ENCODE assay signal across 8 mouse cellular contexts in the genomic region with DNA sequence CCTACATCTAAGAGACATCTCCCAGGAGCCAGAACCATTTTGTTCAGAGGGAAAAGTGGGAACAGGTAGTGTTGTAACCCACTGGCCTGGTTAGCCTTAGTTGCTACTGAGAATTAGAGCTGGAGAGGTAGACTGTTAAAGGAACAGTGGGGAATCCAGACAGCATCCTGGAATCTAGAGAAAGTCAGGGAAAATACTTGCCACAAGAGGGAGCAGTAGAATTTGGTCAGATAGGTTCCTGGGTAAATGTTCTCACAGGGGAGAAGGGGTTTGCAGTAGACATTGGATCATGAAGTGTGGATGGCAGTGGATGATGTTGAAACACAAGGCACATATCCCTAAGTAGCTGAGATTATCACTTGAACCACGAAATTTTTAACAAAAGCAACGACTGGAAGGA.
DNase-seq lines count a peak whose midpoint lies in the region; ATAC-seq and TF ChIP-seq lines count a peak whose summit lies in the region.

No protein-coding gene starts in this region.

- no peak overlapping the region for H3K9ac ChIP-seq in heart, adult 2 months (ENCODE audit: low read depth, low read length)
- no peak overlapping the region for H3K9ac ChIP-seq in liver, embryonic 14.5 days (replicated peaks)
- no peak overlapping the region for H3K9ac ChIP-seq in embryonic facial prominence, embryonic 14.5 days (ENCODE audit: low read depth, low read length)
- no peak overlapping the region for H3K9ac ChIP-seq in neural tube, embryonic 14.5 days (replicated peaks; ENCODE audit: low read depth, low read length)

- H3K79me2 ChIP-seq in heart, adult 2 months (replicated peaks; ENCODE audit: control insufficient read depth, insufficient read depth, low read length) = 0 out of 2 replicates have a peak, but pooled peaks cover 1% of the 10 kb centered on the region

- 23% methylated on average over 2 of the region's 2 CpGs for WGBS in heart, adult 2 months
- WGBS in heart, embryonic 10.5 days = 43% methylated on average over 2 of the region's 2 CpGs
- WGBS in liver, embryonic 14.5 days (ENCODE audit: insufficient replicate concordance) = 38% methylated on average over 2 of the region's 2 CpGs
- 40% methylated on average over 2 of the region's 2 CpGs for WGBS in embryonic facial prominence, embryonic 14.5 days
- whole genome bisulfite sequencing in neural tube, embryonic 14.5 days = 53% methylated on average over 2 of the region's 2 CpGs

- peaks cover 8% of the 10 kb centered on the region for H3K4me1 ChIP-seq in heart, adult 2 months (ENCODE audit: control insufficient read depth, insufficient read depth, low read length)
- peaks cover 40% of the 10 kb centered on the region for H3K4me1 ChIP-seq in heart, embryonic 10.5 days
- H3K4me1 ChIP-seq in liver, embryonic 14.5 days (replicated peaks; ENCODE audit: control insufficient read depth in 2 of 2, insufficient read depth in 2 of 2, low read length in 1 of 2) = no peaks in the 10 kb centered on the region
- H3K4me1 ChIP-seq in embryonic facial prominence, embryonic 14.5 days (ENCODE audit: control insufficient read depth, insufficient read depth, low read length) = no peaks in the 10 kb centered on the region
- H3K4me1 ChIP-seq in neural tube, embryonic 14.5 days (ENCODE audit: control insufficient read depth, insufficient read depth, low read length) = peaks cover 20% of the 10 kb centered on the region

- peaks cover 15% of the 10 kb centered on the region for H3K36me3 ChIP-seq in heart, adult 2 months (ENCODE audit: control insufficient read depth, insufficient read depth, low read length)
- H3K36me3 ChIP-seq in heart, embryonic 10.5 days = 0 out of 2 replicates have a peak, but pooled peaks cover 3% of the 10 kb centered on the region
- no peaks in the 10 kb centered on the region for H3K36me3 ChIP-seq in liver, embryonic 14.5 days (replicated peaks; ENCODE audit: control insufficient read depth, insufficient read depth, low read depth)
- no peaks in the 10 kb centered on the region for H3K36me3 ChIP-seq in embryonic facial prominence, embryonic 14.5 days (ENCODE audit: control insufficient read depth, insufficient read depth, low read length)
- no peaks in the 10 kb centered on the region for H3K36me3 ChIP-seq in neural tube, embryonic 14.5 days (ENCODE audit: control insufficient read depth, insufficient read depth, low read length)

- peak; percentile 71 for TF ChIP-seq CTCF in heart, adult 2 months (IDR thresholded peaks at IDR 0.05)
- peak; percentile 41; the same call in 1 of the 2 replicates for TF ChIP-seq CTCF in liver, embryonic 14.5 days (IDR thresholded peaks at IDR 0.05; ENCODE audit: low read depth)

- intact Hi-C loops in heart, adult 2 months (cut with DNase I) = loop anchor here (10.0 kb wide), 2 partner anchors 118 to 192 kb away; no protein-coding TSS in a partner anchor

- no peak overlapping the region for H3K4me3 ChIP-seq in heart, adult 2 months
- H3K4me3 ChIP-seq in heart, embryonic 10.5 days = no peak overlapping the region
- H3K4me3 ChIP-seq in liver, embryonic 14.5 days (ENCODE audit: insufficient read depth in 1 of 2, low read depth in 2 of 2, low read length in 2 of 2) = no peak overlapping the region
- H3K4me3 ChIP-seq in embryonic facial prominence, embryonic 14.5 days (ENCODE audit: low read depth, low read length) = no peak overlapping the region
- H3K4me3 ChIP-seq in neural tube, embryonic 14.5 days (ENCODE audit: low read depth, low read length) = no peak overlapping the region

- H3K27ac ChIP-seq in heart, adult 2 months = peak overlapping the region; percentile 54; the same call in 1 of the 2 replicates
- H3K27ac ChIP-seq in heart, embryonic 10.5 days = no peak overlapping the region
- H3K27ac ChIP-seq in liver, embryonic 14.5 days = no peak overlapping the region
- H3K27ac ChIP-seq in embryonic facial prominence, embryonic 14.5 days (replicated peaks; ENCODE audit: low read depth, low read length) = no peak overlapping the region
- no peak overlapping the region for H3K27ac ChIP-seq in neural tube, embryonic 14.5 days (ENCODE audit: low read depth, low read length)

- H3K27me3 ChIP-seq in heart, adult 2 months (ENCODE audit: control insufficient read depth, insufficient read depth, low read length) = 0 out of 2 replicates have a peak, but pooled peaks cover 3% of the 10 kb centered on the region
- peaks cover 2% of the 10 kb centered on the region for H3K27me3 ChIP-seq in heart, embryonic 10.5 days (ENCODE audit: insufficient read depth, poor library complexity, severe bottlenecking)
- H3K27me3 ChIP-seq in liver, embryonic 14.5 days (ENCODE audit: control insufficient read depth, insufficient read depth, low read length) = peaks cover 23% of the 10 kb centered on the region
- H3K27me3 ChIP-seq in embryonic facial prominence, embryonic 14.5 days (replicated peaks; ENCODE audit: control insufficient read depth, insufficient read depth, low read length) = peaks cover 12% of the 10 kb centered on the region
- H3K27me3 ChIP-seq in neural tube, embryonic 14.5 days (ENCODE audit: control insufficient read depth, insufficient read depth, low read length) = no peaks in the 10 kb centered on the region

- H3K9me3 ChIP-seq in heart, embryonic 10.5 days = no peaks in the 10 kb centered on the region
- no peaks in the 10 kb centered on the region for H3K9me3 ChIP-seq in liver, embryonic 14.5 days (ENCODE audit: control insufficient read depth, low read length)
- no peaks in the 10 kb centered on the region for H3K9me3 ChIP-seq in embryonic facial prominence, embryonic 14.5 days (ENCODE audit: control insufficient read depth, low read length)
- no peaks in the 10 kb centered on the region for H3K9me3 ChIP-seq in neural tube, embryonic 14.5 days (ENCODE audit: control insufficient read depth, low read length)

- TF ChIP-seq POLR2A in heart, adult 2 months (IDR thresholded peaks at IDR 0.05; ENCODE audit: insufficient read depth, low read depth, low read length) = no peak

- no peak for ATAC-seq in liver, embryonic 14.5 days (ENCODE audit: insufficient read depth)
- no peak for ATAC-seq in embryonic facial prominence, embryonic 14.5 days (ENCODE audit: low read depth)
- no peak for ATAC-seq in neural tube, embryonic 14.5 days (ENCODE audit: low read depth)
- no peak for ATAC-seq in granulocyte monocyte progenitor cell, adult 5-6 weeks (replicated peaks; ENCODE audit: poor library complexity, severe bottlenecking)

- no peak overlapping the region for H3K4me2 ChIP-seq in liver, embryonic 14.5 days (ENCODE audit: low read depth)
- H3K4me2 ChIP-seq in embryonic facial prominence, embryonic 14.5 days (ENCODE audit: low read depth, low read length) = peak overlapping the region; percentile 3; the same call in 1 of the 2 replicates
- H3K4me2 ChIP-seq in neural tube, embryonic 14.5 days (ENCODE audit: low read depth, low read length) = peak overlapping the region; percentile 72; the same call in 1 of the 2 replicates

- DNase-seq in heart, adult 2 months = no peak
- DNase-seq in heart, embryonic 10.5 days (ENCODE audit: low spot score) = no peak
- DNase-seq in liver, embryonic 14.5 days (ENCODE audit: low read depth in 3 of 3, low spot score in 3 of 3) = no peak
- DNase-seq in liver = no peak
- DNase-seq in embryonic facial prominence, embryonic 14.5 days (ENCODE audit: low spot score) = peak; percentile 60
- DNase-seq in urinary bladder, postnatal 10 days (ENCODE audit: low spot score) = no peak

- TF ChIP-seq EP300 in heart, adult 2 months (IDR thresholded peaks at IDR 0.05; ENCODE audit: insufficient read depth, low read depth, low read length) = no peak
- no peak for TF ChIP-seq EP300 in liver, embryonic 14.5 days (IDR thresholded peaks at IDR 0.05; ENCODE audit: low read depth)
